Mouse (Mus musculus) mature B cell (primary cell): Measurements from ENCODE around the gene Armc2.

Source experiments
- in situ Hi-C: fragments of 300-500 bp; cut with MboI; formaldehyde crosslinking; loops from 2 replicates; pipeline ENCODE4 v1.14.3; 2019

Armc2 gene

GRCm38 (mm10) chr10:41871564-41871963 lies 146.7 kb downstream of the Armc2 start:
- in situ Hi-C loops, result no loop called here

GRCm38 (mm10) chr10:41870101-41870500 lies 148.1 kb downstream of the Armc2 start:
- in situ Hi-C loops, result no loop called here

- in situ Hi-C loops, result no loop called here
Observed at GRCm38 (mm10) chr10:41867956-41868355, 150.3 kb downstream of the Armc2 start.

GRCm38 (mm10) chr10:41866838-41867154 lies 151.4 kb downstream of the Armc2 start:
- in situ Hi-C loops, result no loop called here

GRCm38 (mm10) chr10:41866069-41866837 lies 152.0 kb downstream of the Armc2 start:
- in situ Hi-C loops, result no loop called here
